Mouse (Mus musculus): ENCODE data around the gene Pced1b. TPM values are rescaled to one million over a fixed set of nuclear protein-coding genes. Genes with fewer than 3 reads are reported as not detected.
"Not testable (repeated sequence)": the region's sequence is repeated elsewhere in the genome, so short reads cannot be mapped to it uniquely, and the experiment has no call there.

Pced1b gene
- 6.4 and 8.5 TPM in 2 replicates for polyA plus RNA-seq (2014; fragmentation: Nextera tagmentation; extraction: Ambion mirVana)

DNA sequence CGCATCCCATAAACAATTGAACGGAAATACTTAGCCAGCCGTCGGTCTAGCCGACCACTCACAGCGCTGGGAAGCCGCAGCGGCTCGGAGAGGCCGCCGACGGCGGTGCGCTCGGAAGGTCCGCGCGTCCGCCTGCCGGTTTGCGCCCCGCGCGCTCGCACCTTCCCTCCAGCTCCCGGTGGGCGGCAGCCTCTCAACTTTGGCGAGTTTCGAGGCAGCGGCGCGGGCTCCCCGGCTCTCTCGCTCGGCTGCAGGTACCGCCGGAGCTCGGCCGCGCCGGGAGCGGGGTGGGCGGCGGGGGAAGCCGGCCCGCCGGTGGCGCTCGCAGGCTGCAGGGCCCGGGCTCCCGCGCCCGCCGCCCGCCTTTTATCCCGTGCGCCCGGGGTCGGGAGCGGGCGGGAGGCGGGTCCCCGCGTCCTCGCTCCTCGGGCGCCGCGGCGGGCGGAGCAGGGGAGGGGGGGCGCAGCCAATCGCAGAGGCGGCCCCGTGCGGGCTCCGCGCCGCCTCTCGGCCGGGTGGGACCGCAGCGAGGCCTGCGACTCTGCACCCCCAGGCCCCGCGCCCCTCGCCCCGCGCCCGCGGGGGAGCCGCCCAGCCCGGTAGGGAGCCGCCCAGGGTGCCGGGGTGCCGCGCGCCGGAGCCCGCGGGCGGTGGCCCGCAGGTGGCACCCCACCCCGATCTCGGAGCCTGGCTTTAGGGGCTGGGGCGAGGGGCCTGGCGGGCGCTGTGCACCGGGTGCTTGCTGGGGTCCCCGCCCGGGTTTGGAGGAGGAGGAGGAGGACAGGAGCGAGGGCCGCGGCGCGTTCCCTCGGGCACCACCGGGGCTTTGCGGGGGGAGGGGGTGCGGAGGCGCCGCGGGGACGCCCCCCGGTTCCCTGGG, at the start of gene Pced1b, which contains the start of gene Amigo2:
Gene Pced1b, plus strand, starts transcription at position 197 of the 880 bp plus-strand sequence.
Gene Amigo2, minus strand, starts transcription at position 377 of the 880 bp plus-strand sequence.
- Histone ChIP-seq H3K4me2 (peak within 1 kb of the TSS; percentile 83), H3K9me3 (ENCODE audit: control insufficient read depth, low read length) (no peaks in the 10 kb centered on the region), H3K9ac (ENCODE audit: low read depth, low read length) (peak within 1 kb of the TSS; percentile 59), H3K4me3 (ENCODE audit: low read depth, low read length) (peak within 1 kb of the TSS; percentile 59), H3K36me3 (ENCODE audit: control insufficient read depth, insufficient read depth, low read length) (no peaks in the 10 kb centered on the region), H3K4me1 (replicated peaks; ENCODE audit: control insufficient read depth, insufficient read depth, low read length) (peaks cover 8% of the 10 kb centered on the region), H3K27ac (ENCODE audit: low read depth, low read length) (no peak within 1 kb of the TSS; the same call in 1 of the 2 replicates), H3K27me3 (replicated peaks; ENCODE audit: control insufficient read depth, insufficient read depth, low read length) (peaks cover 36% of the 10 kb centered on the region)
- DNase-seq (ENCODE audit: low spot score): peak; percentile 62
- ATAC-seq (replicated peaks; ENCODE audit: low FRiP score): peak; percentile 64
- WGBS: under 1% methylated on average over 99 of the region's 125 CpGs

DNA sequence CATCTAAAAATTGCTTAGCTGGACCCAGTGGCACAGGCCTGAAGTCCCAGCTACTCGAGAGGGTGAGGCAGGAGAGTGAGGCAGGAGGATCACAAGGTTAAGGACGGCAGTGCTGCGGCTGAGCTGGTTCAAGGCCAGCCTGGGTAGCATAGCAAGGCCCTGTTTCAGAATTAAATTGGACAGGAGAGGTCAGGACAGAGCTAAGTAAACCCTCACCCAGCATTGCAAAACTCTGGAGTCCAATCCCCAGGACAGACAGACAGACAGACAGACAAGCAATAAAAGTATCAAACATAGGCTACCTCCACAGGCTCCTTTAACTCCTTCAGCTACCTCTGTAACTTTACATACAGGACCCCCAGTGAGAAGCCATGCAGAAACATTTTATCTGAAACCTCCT, 42.0 kb upstream of the Pced1b start:
- no peaks in the 10 kb centered on the region for H3K27me3 ChIP-seq (replicated peaks; ENCODE audit: control insufficient read depth, insufficient read depth, low read length)
- no peak for DNase-seq (ENCODE audit: low spot score)
- ATAC-seq (replicated peaks; ENCODE audit: low FRiP score): no peak
- H3K9ac ChIP-seq (ENCODE audit: low read depth, low read length): no peak overlapping the region
- no peak overlapping the region for H3K27ac ChIP-seq (ENCODE audit: low read depth, low read length)
- no peaks in the 10 kb centered on the region for H3K4me1 ChIP-seq (replicated peaks; ENCODE audit: control insufficient read depth, insufficient read depth, low read length)
- H3K4me2 ChIP-seq: no peak overlapping the region
- 71% methylated on average over 3 of the region's 3 CpGs for WGBS
- H3K4me3 ChIP-seq (ENCODE audit: low read depth, low read length): no peak overlapping the region
- H3K9me3 ChIP-seq (ENCODE audit: control insufficient read depth, low read length): no peaks in the 10 kb centered on the region
- no peaks in the 10 kb centered on the region for H3K36me3 ChIP-seq (ENCODE audit: control insufficient read depth, insufficient read depth, low read length)

- no peak overlapping the region for H3K27ac ChIP-seq (ENCODE audit: low read depth, low read length)
- no peaks in the 10 kb centered on the region for H3K9me3 ChIP-seq (ENCODE audit: control insufficient read depth, low read length)
- no peaks in the 10 kb centered on the region for H3K4me1 ChIP-seq (replicated peaks; ENCODE audit: control insufficient read depth, insufficient read depth, low read length)
- DNase-seq (ENCODE audit: low spot score) (no peak), ATAC-seq (replicated peaks; ENCODE audit: low FRiP score) (no peak)
- H3K4me3 ChIP-seq (ENCODE audit: low read depth, low read length): no peak overlapping the region
- H3K27me3 ChIP-seq (replicated peaks; ENCODE audit: control insufficient read depth, insufficient read depth, low read length): no peaks in the 10 kb centered on the region
- 82% methylated on average over 10 of the region's 10 CpGs for WGBS
- H3K36me3 ChIP-seq (ENCODE audit: control insufficient read depth, insufficient read depth, low read length): no peaks in the 10 kb centered on the region
- no peak overlapping the region for H3K9ac ChIP-seq (ENCODE audit: low read depth, low read length)
- no peak overlapping the region for H3K4me2 ChIP-seq
These were observed 41.1 kb upstream of the Pced1b start for GRCm38 (mm10) chr15:97205776-97206175.

GRCm38 (mm10) chr15:97206506-97206905, 40.4 kb upstream of the Pced1b start:
- no peak overlapping the region for H3K9ac ChIP-seq (ENCODE audit: low read depth, low read length)
- H3K27me3 ChIP-seq (replicated peaks; ENCODE audit: control insufficient read depth, insufficient read depth, low read length): no peaks in the 10 kb centered on the region
- no peak overlapping the region for H3K4me3 ChIP-seq (ENCODE audit: low read depth, low read length)
- no peak overlapping the region for H3K4me2 ChIP-seq
- no peak overlapping the region for H3K27ac ChIP-seq (ENCODE audit: low read depth, low read length)
- WGBS: 89% methylated on average over 8 of the region's 8 CpGs
- H3K9me3 ChIP-seq (ENCODE audit: control insufficient read depth, low read length): no peaks in the 10 kb centered on the region
- no peak for ATAC-seq (replicated peaks; ENCODE audit: low FRiP score)
- H3K36me3 ChIP-seq (ENCODE audit: control insufficient read depth, insufficient read depth, low read length): no peaks in the 10 kb centered on the region
- DNase-seq (ENCODE audit: low spot score): no peak
- H3K4me1 ChIP-seq (replicated peaks; ENCODE audit: control insufficient read depth, insufficient read depth, low read length): no peaks in the 10 kb centered on the region

DNA sequence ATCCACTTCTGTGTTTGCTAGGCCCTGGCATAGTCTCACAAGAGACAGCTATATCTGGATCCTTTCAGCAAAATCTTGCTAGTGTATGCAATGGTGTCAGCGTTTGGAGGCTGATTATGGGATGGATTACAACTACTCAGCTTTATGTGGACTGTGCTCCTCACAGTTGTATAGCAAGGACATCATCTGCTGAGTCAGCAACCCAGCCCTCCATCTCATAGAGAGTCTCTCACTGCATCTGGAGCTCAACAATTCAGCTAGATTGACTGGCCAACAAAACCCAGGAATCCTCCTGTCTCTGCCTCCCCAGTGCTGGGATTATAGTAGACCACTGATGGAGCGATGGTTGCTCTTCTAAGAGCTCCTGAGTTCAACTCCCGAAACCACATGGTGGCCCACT, 37.2 kb upstream of the Pced1b start:
- not testable (repeated sequence) for H3K27ac ChIP-seq (ENCODE audit: low read depth, low read length); H3K9me3 ChIP-seq (ENCODE audit: control insufficient read depth, low read length); DNase-seq (ENCODE audit: low spot score); H3K4me2 ChIP-seq; H3K4me1 ChIP-seq (replicated peaks; ENCODE audit: control insufficient read depth, insufficient read depth, low read length); ATAC-seq (replicated peaks; ENCODE audit: low FRiP score); H3K27me3 ChIP-seq (replicated peaks; ENCODE audit: control insufficient read depth, insufficient read depth, low read length); H3K36me3 ChIP-seq (ENCODE audit: control insufficient read depth, insufficient read depth, low read length); H3K4me3 ChIP-seq (ENCODE audit: low read depth, low read length); H3K9ac ChIP-seq (ENCODE audit: low read depth, low read length)
- 78% methylated on average over 3 of the region's 3 CpGs for WGBS

DNA sequence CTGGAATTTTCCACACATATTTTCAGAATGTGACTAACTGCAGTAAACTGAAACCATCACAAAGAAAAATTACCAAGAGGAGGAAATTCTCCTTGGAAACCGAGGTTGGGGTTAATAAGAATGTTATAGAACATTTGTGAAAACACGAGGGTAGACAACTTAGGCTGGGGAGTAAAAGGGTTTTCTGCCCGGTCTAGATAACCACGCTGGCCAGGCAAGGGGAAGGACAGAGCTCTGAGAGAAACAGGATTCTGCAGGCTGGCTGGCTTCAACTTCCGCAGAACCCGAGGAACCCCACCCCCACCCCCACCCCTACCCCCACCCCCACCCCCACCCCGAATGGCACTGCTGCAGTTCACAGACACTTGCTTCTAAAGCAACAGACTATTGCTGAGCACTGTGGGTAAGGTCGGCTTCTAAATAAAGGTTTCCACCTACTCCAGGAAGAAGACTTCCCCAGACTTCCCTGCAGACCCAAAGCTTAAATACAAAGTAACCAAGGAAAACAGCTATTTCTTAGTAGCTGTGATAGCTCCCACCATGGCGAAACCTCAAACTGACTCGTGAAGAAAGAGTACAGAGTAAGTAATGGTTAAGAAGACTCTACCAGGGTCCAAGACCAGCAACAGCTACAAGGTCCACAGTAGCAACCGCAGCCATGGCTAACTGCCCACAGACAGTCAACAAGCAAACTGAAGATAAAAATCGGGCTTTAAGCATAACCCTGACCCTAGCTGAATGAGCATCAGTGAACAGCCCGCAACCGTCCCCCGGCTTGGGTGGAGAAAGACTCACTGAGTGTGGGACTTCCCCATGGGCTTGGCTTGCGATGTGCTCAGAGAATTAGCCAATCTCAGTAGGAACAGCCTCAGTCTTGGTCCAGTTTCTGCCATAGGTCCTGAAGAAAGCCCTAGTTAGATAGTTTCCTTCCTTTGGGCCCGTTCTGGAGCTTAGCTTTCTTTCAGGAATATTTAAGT, 34.1 kb upstream of the Pced1b start:
- Histone ChIP-seq H3K9ac (ENCODE audit: low read depth, low read length) (no peak overlapping the region), H3K4me1 (replicated peaks; ENCODE audit: control insufficient read depth, insufficient read depth, low read length) (no peaks in the 10 kb centered on the region; the same call in 1 of the 2 replicates), H3K27me3 (replicated peaks; ENCODE audit: control insufficient read depth, insufficient read depth, low read length) (no peaks in the 10 kb centered on the region), H3K4me3 (ENCODE audit: low read depth, low read length) (no peak overlapping the region; the same call in 1 of the 2 replicates), H3K36me3 (ENCODE audit: control insufficient read depth, insufficient read depth, low read length) (no peaks in the 10 kb centered on the region), H3K27ac (ENCODE audit: low read depth, low read length) (no peak overlapping the region), H3K4me2 (peak overlapping the region; percentile 34), H3K9me3 (ENCODE audit: control insufficient read depth, low read length) (no peaks in the 10 kb centered on the region)
- ATAC-seq (replicated peaks; ENCODE audit: low FRiP score) (no peak), DNase-seq (ENCODE audit: low spot score) (no peak)
- 52% methylated on average over 17 of the region's 17 CpGs for WGBS

GRCm38 (mm10) chr15:97216843-97217242, 30.1 kb upstream of the Pced1b start:
- Histone ChIP-seq H3K4me3 (ENCODE audit: low read depth, low read length) (no peak overlapping the region), H3K27ac (ENCODE audit: low read depth, low read length) (no peak overlapping the region), H3K4me2 (no peak overlapping the region), H3K4me1 (replicated peaks; ENCODE audit: control insufficient read depth, insufficient read depth, low read length) (no peaks in the 10 kb centered on the region; the same call in 1 of the 2 replicates), H3K27me3 (replicated peaks; ENCODE audit: control insufficient read depth, insufficient read depth, low read length) (no peaks in the 10 kb centered on the region), H3K9ac (ENCODE audit: low read depth, low read length) (no peak overlapping the region), H3K9me3 (ENCODE audit: control insufficient read depth, low read length) (no peaks in the 10 kb centered on the region), H3K36me3 (ENCODE audit: control insufficient read depth, insufficient read depth, low read length) (no peaks in the 10 kb centered on the region)
- no peak for ATAC-seq (replicated peaks; ENCODE audit: low FRiP score)
- 88% methylated on average over 5 of the region's 5 CpGs for WGBS
- DNase-seq (ENCODE audit: low spot score): no peak

GRCm38 (mm10) chr15:97223431-97223830, 23.5 kb upstream of the Pced1b start:
- no peaks in the 10 kb centered on the region for H3K27me3 ChIP-seq (replicated peaks; ENCODE audit: control insufficient read depth, insufficient read depth, low read length)
- no peak overlapping the region for H3K4me2 ChIP-seq
- no peaks in the 10 kb centered on the region for H3K36me3 ChIP-seq (ENCODE audit: control insufficient read depth, insufficient read depth, low read length)
- ATAC-seq (replicated peaks; ENCODE audit: low FRiP score): no peak
- no peak for DNase-seq (ENCODE audit: low spot score)
- H3K4me1 ChIP-seq (replicated peaks; ENCODE audit: control insufficient read depth, insufficient read depth, low read length): no peaks in the 10 kb centered on the region
- 85% methylated on average over 10 of the region's 10 CpGs for WGBS
- H3K4me3 ChIP-seq (ENCODE audit: low read depth, low read length): no peak overlapping the region
- no peak overlapping the region for H3K27ac ChIP-seq (ENCODE audit: low read depth, low read length)
- H3K9ac ChIP-seq (ENCODE audit: low read depth, low read length): no peak overlapping the region
- H3K9me3 ChIP-seq (ENCODE audit: control insufficient read depth, low read length): no peaks in the 10 kb centered on the region; the same call in 1 of the 2 replicates
